Mouse (Mus musculus) ES-E14 (cell line): ENCODE results near the gene Gm8127. TPM values are rescaled to one million over a fixed set of nuclear protein-coding genes. Genes with fewer than 3 reads are reported as not detected.
"Not testable (repeated sequence)": the region's sequence is repeated elsewhere in the genome, so short reads cannot be mapped to it uniquely, and the experiment has no call there.

Experiments
- DNase-seq: peaks from one replicate; pipeline ENCODE4 v3.0.0-alpha.2; 2013; ENCODE audit warnings: low read depth, low spot score
- H3K27ac ChIP-seq: 2 replicates; pipeline ENCODE4 v1.5.1; 2012; ENCODE audit warnings: low read depth, mild to moderate bottlenecking, low read length, moderate library complexity, mixed read lengths; ENCODE audit not compliant: poor library complexity, insufficient read depth, severe bottlenecking
- H3K36me3 ChIP-seq: 2 replicates; pipeline ENCODE4 v1.6.1; 2012; ENCODE audit warnings: mild to moderate bottlenecking, low read length, moderate library complexity, mixed read lengths; ENCODE audit not compliant: control insufficient read depth, poor library complexity, insufficient read depth, severe bottlenecking
- H3K4me1 ChIP-seq, 2 experiments: fragments of 150-350 bp in 1 of 2; sonication (generic) in 1 of 2; 2 replicates each; pipeline ENCODE4 v1.6.1; 2012; ENCODE audit warnings: low read length in 2 of 2, mild to moderate bottlenecking in 1 of 2, mixed read lengths in 1 of 2; ENCODE audit not compliant: control insufficient read depth in 2 of 2, insufficient read depth in 2 of 2, poor library complexity in 1 of 2
- H3K4me3 ChIP-seq, 2 experiments: fragments of 150-350 bp in 1 of 2; sonication (generic) in 1 of 2; 2 replicates each; pipeline ENCODE4 v1.5.1; 2012; ENCODE audit warnings: low read length in 2 of 2, low read depth in 1 of 2, mild to moderate bottlenecking in 1 of 2, mixed read lengths in 1 of 2; ENCODE audit not compliant: insufficient read depth in 1 of 2, poor library complexity in 1 of 2, severe bottlenecking in 1 of 2
- H3K9ac ChIP-seq: 2 replicates; pipeline ENCODE4 v1.6.1; 2012; ENCODE audit warnings: low read depth, mild to moderate bottlenecking, low read length, mixed read lengths; ENCODE audit not compliant: poor library complexity, insufficient read depth, severe bottlenecking
- H3K9me3 ChIP-seq: fragments of 150-350 bp; sonication (generic); 2 replicates; pipeline ENCODE4 v1.6.1; 2012; ENCODE audit warnings: low read depth, mild to moderate bottlenecking, low read length; ENCODE audit not compliant: control insufficient read depth, insufficient read depth
- in situ Hi-C, 2 experiments: fragments of 600-800 bp; cut with MboI; formaldehyde crosslinking; loops; one replicate each; pipeline ENCODE4 v1.15.1; 2025; ENCODE audit warnings: low sequenced_read_pairs in 2 of 2, inconsistent platforms in 1 of 2; ENCODE audit not compliant: unreplicated experiment in 2 of 2
- total RNA-seq: library from RNA; depleted of rRNA; stranded (reverse); fragments of 300-350 nt; gene quantifications from 2 replicates; pipeline ENCODE4 v1.2.3, GENCODE M21; 2012

Gm8127 gene
- total RNA-seq, 1 experiment = not detected

DNA sequence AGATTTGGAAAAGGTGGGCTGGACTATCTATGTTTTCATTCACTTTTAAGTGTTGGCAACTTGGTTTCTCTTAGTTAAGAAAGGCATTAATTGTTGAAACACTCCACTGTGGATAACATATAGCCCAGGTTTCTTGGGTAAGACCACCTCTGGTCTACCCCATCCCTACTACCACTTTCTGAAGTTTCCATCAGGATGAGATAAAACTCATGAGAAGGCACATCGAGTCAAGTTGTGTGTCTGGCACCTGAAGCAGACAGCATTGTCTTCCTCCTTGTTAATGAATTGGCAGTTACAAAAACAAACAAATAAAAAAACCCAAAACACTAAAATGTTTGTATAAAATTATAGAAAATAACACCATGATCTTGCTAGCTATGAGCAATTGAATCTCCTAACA is 17.9 kb downstream of the Gm8127 start:
- H3K9ac ChIP-seq, H3K4me1 ChIP-seq, H3K27ac ChIP-seq, H3K4me3 ChIP-seq, DNase-seq, H3K36me3 ChIP-seq, in situ Hi-C loops, H3K9me3 ChIP-seq: not testable (repeated sequence)

DNA sequence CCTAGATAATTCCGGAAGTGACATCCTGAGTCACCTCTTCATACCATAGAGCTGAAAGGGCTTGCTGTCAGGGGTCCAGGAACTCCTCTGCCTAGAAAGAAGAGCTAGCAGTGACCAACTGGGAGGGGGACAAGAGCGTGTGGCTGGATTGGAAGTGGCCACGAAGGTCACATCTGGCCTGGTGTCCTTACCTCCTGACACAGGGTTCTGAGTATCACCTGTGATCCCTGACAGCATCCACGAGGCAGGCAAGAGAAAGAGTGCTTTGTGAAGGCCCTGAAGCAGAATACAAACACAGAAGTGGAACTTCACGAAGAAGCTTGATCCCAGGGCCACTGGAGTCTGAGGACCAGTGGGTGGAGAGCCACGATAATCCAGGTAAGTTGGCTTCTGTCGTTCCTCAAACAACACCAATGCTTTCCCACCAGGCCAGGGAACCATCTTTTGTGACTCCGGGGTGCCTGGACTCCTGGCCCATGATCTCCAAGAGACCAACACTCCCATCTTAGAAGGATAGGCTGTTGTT is 18.6 kb downstream of the Gm8127 start, which contains the start of gene Gm9732:
Gene Gm9732, plus strand, starts transcription at position 51 of the 526 bp plus-strand sequence.
- DNase-seq, H3K36me3 ChIP-seq, H3K27ac ChIP-seq, H3K4me3 ChIP-seq, in situ Hi-C loops, H3K4me1 ChIP-seq, H3K9ac ChIP-seq, H3K9me3 ChIP-seq: not testable (repeated sequence)

DNA sequence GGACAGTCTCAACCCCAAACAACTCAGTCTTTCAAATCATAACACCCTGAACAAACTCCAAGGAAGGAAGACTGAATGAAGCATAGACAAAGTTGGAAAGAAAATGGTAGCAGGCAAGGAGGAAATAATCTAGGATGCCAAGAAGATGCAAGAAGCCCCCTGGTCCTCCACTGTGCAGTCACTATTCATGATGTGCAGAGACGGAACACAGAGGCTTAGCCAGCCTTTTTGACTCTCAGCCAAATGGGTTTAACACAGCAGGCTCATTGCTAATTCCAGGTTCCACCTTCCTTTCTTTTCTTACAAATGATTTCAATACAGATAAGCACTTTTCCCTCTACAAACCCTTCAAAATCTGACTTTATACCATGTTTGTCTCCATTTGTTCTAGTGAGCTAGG is 20.5 kb downstream of the Gm8127 start:
- H3K9ac ChIP-seq, H3K9me3 ChIP-seq, H3K27ac ChIP-seq, H3K4me3 ChIP-seq, in situ Hi-C loops, H3K4me1 ChIP-seq, H3K36me3 ChIP-seq, DNase-seq: not testable (repeated sequence)

DNA sequence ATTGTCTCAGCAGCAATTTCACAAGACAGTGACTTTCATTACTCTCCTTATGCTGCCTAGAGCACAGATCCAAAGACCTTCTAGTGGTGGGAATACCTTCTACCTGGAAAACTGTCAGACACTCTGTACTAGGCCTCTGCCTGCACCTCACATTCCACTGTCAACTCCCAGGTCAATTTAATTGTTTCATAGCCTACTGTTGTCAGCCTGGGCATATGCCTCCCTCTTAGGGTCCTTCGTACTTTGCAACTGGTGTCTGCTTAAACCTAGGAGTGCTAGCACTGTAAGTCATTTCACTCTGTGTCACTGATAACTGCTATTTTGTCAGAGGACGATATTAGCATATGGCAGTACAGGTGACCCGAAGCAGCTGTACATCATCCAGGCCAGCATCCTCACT is 24.4 kb downstream of the Gm8127 start:
- H3K9me3 ChIP-seq, H3K36me3 ChIP-seq, DNase-seq, H3K9ac ChIP-seq, H3K4me1 ChIP-seq, H3K4me3 ChIP-seq, H3K27ac ChIP-seq, in situ Hi-C loops: not testable (repeated sequence)

DNA sequence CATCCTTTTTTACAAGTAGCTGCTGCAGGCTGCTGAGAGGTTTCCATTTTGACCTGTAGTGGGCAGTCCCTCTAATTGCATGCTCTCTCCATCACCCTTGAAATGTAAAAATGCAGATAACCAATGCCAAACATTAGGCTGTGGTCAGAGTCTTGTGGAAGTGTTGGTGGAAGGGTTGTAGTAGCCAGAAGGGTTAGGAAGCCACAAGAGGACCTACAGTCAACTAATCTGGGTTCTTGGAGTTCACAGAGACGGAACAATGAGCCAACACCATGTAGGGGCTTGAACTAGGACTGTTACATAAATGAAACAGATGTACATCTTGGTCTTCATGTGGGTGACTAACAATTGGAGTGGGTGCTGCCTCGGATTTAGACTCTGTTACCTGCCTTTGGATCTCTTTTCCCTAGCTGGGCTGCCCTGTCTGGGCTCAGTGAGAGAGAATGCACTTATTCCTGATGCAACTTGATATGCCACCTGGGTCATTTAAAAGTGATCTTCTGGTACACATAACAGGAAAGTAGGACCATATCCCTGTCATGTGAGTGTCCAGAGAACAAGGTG is 25.0 kb downstream of the Gm8127 start:
- H3K9me3 ChIP-seq, in situ Hi-C loops, H3K9ac ChIP-seq, H3K4me1 ChIP-seq, H3K36me3 ChIP-seq, H3K4me3 ChIP-seq, H3K27ac ChIP-seq, DNase-seq: not testable (repeated sequence)

DNA sequence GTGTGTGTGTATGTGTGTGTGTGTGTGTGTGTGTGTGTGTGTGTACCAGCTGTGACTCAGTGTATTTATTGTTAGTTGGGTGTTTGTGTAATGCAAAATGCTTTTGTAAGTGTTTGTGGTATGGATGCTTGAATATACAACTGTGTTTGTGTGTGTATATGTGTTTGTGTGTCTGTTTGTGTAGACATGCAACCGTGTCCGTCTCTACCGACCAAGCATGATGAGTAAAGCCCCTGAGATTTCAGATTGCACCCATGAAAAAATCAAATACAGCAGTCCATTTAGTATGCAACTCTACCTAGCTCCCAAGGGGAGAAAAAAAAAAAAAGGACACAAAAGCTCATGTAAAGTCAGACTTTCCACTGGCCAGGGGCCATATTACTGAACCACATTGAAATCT is 30.2 kb downstream of the Gm8127 start:
- DNase-seq, H3K9ac ChIP-seq, H3K4me3 ChIP-seq, in situ Hi-C loops, H3K9me3 ChIP-seq, H3K36me3 ChIP-seq, H3K27ac ChIP-seq, H3K4me1 ChIP-seq: not testable (repeated sequence)

DNA sequence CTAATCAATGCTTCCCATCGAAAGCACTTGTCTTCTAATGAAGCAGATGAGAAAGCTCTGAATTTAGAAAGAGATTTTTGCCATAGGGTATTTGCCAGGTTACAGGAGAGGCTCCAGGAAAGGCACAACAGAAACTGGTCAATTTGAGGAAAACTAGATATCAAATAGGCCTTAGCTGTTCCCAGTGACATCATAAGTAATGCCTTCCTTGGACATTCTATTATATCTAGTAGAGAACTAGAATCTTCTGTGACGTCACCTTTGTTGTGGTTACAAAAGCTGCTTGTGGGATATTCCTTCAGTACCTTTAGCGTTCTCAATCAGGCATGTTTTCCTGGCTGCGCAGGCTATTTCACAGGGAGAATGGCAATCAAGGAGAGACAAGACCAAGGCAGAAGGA is 35.3 kb downstream of the Gm8127 start, which contains the start of gene Gm8126:
Gene Gm8126, plus strand, starts transcription at position 301 of the 400 bp plus-strand sequence.
- H3K27ac ChIP-seq, in situ Hi-C loops: not testable (repeated sequence)

DNA sequence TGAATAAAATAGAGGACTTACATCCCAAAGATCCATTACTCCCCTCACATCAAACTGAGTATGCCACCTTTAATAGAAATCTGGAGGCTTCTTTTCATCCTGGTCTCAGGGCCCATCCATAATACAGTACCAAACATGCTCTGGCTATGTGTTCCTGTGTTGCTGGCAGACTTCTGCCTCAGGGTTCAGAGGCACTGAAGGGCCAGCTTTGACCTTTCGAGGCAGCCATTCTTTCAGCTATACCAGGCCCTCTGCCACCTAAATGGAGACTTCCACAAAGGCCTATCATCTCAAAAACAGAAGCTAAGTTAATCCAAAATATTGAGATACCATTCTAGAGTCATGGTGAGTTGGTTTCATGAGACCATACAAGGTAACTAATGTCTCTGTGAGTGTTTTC is 37.1 kb downstream of the Gm8127 start:
- H3K4me3 ChIP-seq, H3K4me1 ChIP-seq, DNase-seq, H3K9me3 ChIP-seq, in situ Hi-C loops, H3K36me3 ChIP-seq, H3K9ac ChIP-seq, H3K27ac ChIP-seq: not testable (repeated sequence)

More for the DNA sequence above, 35.3 kb downstream of the Gm8127 start, which contains the start of gene Gm8126:
- not testable (repeated sequence) for H3K9ac ChIP-seq, DNase-seq, H3K36me3 ChIP-seq, H3K4me3 ChIP-seq, H3K4me1 ChIP-seq, H3K9me3 ChIP-seq
